Comparison of ENCODE assay signal across 8 mouse cellular contexts in the genomic region with DNA sequence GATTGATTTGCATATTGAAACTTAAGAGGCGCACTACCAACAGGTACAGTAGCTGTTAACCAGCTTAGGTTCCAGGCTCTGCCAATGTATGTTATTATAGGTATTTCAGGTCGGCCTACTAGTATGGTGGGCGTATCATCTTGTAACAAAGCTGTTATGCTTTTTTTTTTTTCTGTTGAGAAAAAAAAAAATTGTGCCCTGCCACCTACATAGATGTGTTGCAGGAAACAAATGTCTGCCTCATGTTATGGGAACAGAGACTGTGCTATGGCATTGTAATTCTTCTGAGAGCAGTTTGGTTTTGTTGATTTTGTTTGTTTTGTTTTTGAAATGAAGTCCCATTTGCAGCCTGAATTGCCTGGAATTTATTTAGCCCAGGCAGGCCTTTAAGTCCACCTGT. TPM values are rescaled to one million over a fixed set of nuclear protein-coding genes. Genes with fewer than 3 reads are reported as not detected.
A peak's percentile ranks its signal among the peaks of the same experiment; 100 is the strongest.
DNase-seq lines count a peak whose midpoint lies in the region; ATAC-seq and TF ChIP-seq lines count a peak whose summit lies in the region.

No protein-coding gene starts in this region.

- peak overlapping the region; percentile 70 for H3K4me2 ChIP-seq in heart, postnatal 0 days (ENCODE audit: low read depth, low read length)
- peak overlapping the region; percentile 60 for H3K4me2 ChIP-seq in hindbrain, embryonic 11.5 days (replicated peaks; ENCODE audit: low read depth, low read length)
- H3K4me2 ChIP-seq in midbrain, embryonic 11.5 days, result peak overlapping the region; percentile 87

- no peak overlapping the region for H3K27ac ChIP-seq in heart, postnatal 0 days (ENCODE audit: low read depth)
- no peak overlapping the region for H3K27ac ChIP-seq in hindbrain, embryonic 11.5 days (ENCODE audit: low read depth, low read length)
- no peak overlapping the region for H3K27ac ChIP-seq in midbrain, embryonic 11.5 days (ENCODE audit: low read depth, low read length)

- ATAC-seq in heart, postnatal 0 days (ENCODE audit: insufficient read depth, low read depth), result no peak
- ATAC-seq in hindbrain, embryonic 11.5 days (ENCODE audit: low FRiP score), result peak; percentile 3; the same call in 1 of the 2 replicates
- ATAC-seq in midbrain, embryonic 11.5 days (ENCODE audit: low FRiP score), result no peak

- peak overlapping the region; percentile 97; the same call in 1 of the 2 replicates for H3K9ac ChIP-seq in heart, postnatal 0 days (replicated peaks; ENCODE audit: low read depth, low read length)
- H3K9ac ChIP-seq in hindbrain, embryonic 11.5 days (ENCODE audit: low read depth, low read length), result peak overlapping the region; percentile 93; the same call in 1 of the 2 replicates
- peak overlapping the region; percentile 88 for H3K9ac ChIP-seq in midbrain, embryonic 11.5 days (ENCODE audit: low read length)

- TF ChIP-seq EP300 in heart, postnatal 0 days (IDR thresholded peaks at IDR 0.05; ENCODE audit: low read depth), result no peak

- DNase-seq in heart, postnatal 0 days (ENCODE audit: low spot score), result no peak
- DNase-seq in heart, postnatal 4 days, result no peak
- peak; percentile 18 for DNase-seq in adipocyte (ENCODE audit: low spot score)
- no peak for DNase-seq in hindbrain, embryonic 11.5 days (ENCODE audit: low spot score)
- no peak for DNase-seq in midbrain, embryonic 11.5 days (ENCODE audit: low spot score, missing footprints)
- DNase-seq in adrenal gland, adult 18-20 months (ENCODE audit: low spot score in 2 of 2), result no peak
- DNase-seq in cerebellum, postnatal 25 days, result no peak
- no peak for DNase-seq in layer of hippocampus, postnatal 36 days

- WGBS in heart, postnatal 0 days, result 34% methylated on average over 3 of the region's 3 CpGs
- 32% methylated on average over 3 of the region's 3 CpGs for WGBS in hindbrain, embryonic 11.5 days
- 37% methylated on average over 3 of the region's 3 CpGs for WGBS in midbrain, embryonic 11.5 days

- H3K4me1 ChIP-seq in heart, postnatal 0 days (ENCODE audit: control insufficient read depth, insufficient read depth), result peaks cover 12% of the 10 kb centered on the region; the same call in 1 of the 2 replicates
- H3K4me1 ChIP-seq in hindbrain, embryonic 11.5 days (replicated peaks; ENCODE audit: control insufficient read depth, insufficient read depth, low read length), result 0 out of 2 replicates have a peak, but pooled peaks cover 2% of the 10 kb centered on the region
- H3K4me1 ChIP-seq in midbrain, embryonic 11.5 days (ENCODE audit: control insufficient read depth, insufficient read depth, low read length), result peaks cover 16% of the 10 kb centered on the region

- no peaks in the 10 kb centered on the region for H3K9me3 ChIP-seq in heart, postnatal 0 days (replicated peaks; ENCODE audit: control insufficient read depth, low read length)
- no peaks in the 10 kb centered on the region for H3K9me3 ChIP-seq in hindbrain, embryonic 11.5 days (ENCODE audit: control insufficient read depth, low read length)
- no peaks in the 10 kb centered on the region for H3K9me3 ChIP-seq in midbrain, embryonic 11.5 days (ENCODE audit: control insufficient read depth, low read length)

- H3K36me3 ChIP-seq in heart, postnatal 0 days (replicated peaks; ENCODE audit: control insufficient read depth, insufficient read depth, low read length), result peaks cover 20% of the 10 kb centered on the region
- no peaks in the 10 kb centered on the region for H3K36me3 ChIP-seq in hindbrain, embryonic 11.5 days (ENCODE audit: control insufficient read depth, insufficient read depth, low read length)
- H3K36me3 ChIP-seq in midbrain, embryonic 11.5 days (ENCODE audit: control insufficient read depth, insufficient read depth, low read length), result peaks cover 4% of the 10 kb centered on the region; the same call in 1 of the 2 replicates

- H3K4me3 ChIP-seq in heart, postnatal 0 days (ENCODE audit: low read depth, low read length), result peak overlapping the region; percentile 100
- peak overlapping the region; percentile 94 for H3K4me3 ChIP-seq in hindbrain, embryonic 11.5 days (ENCODE audit: low read depth, low read length)
- H3K4me3 ChIP-seq in midbrain, embryonic 11.5 days (ENCODE audit: low read depth, low read length), result peak overlapping the region; percentile 78

- H3K27me3 ChIP-seq in heart, postnatal 0 days (ENCODE audit: control insufficient read depth, insufficient read depth, low read length), result no peaks in the 10 kb centered on the region
- H3K27me3 ChIP-seq in hindbrain, embryonic 11.5 days (ENCODE audit: control insufficient read depth, insufficient read depth, low read length), result no peaks in the 10 kb centered on the region
- no peaks in the 10 kb centered on the region for H3K27me3 ChIP-seq in midbrain, embryonic 11.5 days (ENCODE audit: control insufficient read depth, insufficient read depth, low read length)

- no peak for TF ChIP-seq CTCF in heart, postnatal 0 days (IDR thresholded peaks at IDR 0.05; ENCODE audit: low read depth)

RNA-seq across cellular contexts. Expression of a gene that starts 1.0 kb away (rescaled TPM):
- 13.7 and 76.8 TPM in 2 replicates for total RNA-seq in heart, postnatal 0 days (2014; rRNA removed; ENCODE audit: low replicate concordance)
- 12.0 and 12.3 TPM in 2 replicates for polyA plus RNA-seq in heart, postnatal 0 days (2015; fragmentation: Nextera tagmentation; extraction: Ambion mirVana)
- total RNA-seq in heart, postnatal 4 days (2021), result 10 to 100 TPM; 28.3 to 29.2 TPM
- polyA plus RNA-seq in hindbrain, embryonic 11.5 days (2014; fragmentation: Nextera tagmentation; extraction: Ambion mirVana), result 15.3 and 16.3 TPM in 2 replicates
- polyA plus RNA-seq in midbrain, embryonic 11.5 days (2014; fragmentation: Nextera tagmentation; extraction: Ambion mirVana), result 12.5 and 15.3 TPM in 2 replicates
- total RNA-seq in adrenal gland, adult 18-20 months (2021), result 10 to 100 TPM; 30.5 to 48.7 TPM
- 10 to 100 TPM; 32.0 to 32.1 TPM for total RNA-seq in layer of hippocampus, postnatal 36 days (2021)

RNA-seq across cellular contexts. Expression of a gene that starts 30.5 kb away (rescaled TPM):
- 43.4 and 57.8 TPM in 2 replicates for total RNA-seq in heart, postnatal 0 days (2014; rRNA removed; ENCODE audit: low replicate concordance)
- polyA plus RNA-seq in heart, postnatal 0 days (2015; fragmentation: Nextera tagmentation; extraction: Ambion mirVana), result 47.8 and 52.1 TPM in 2 replicates
- 10 to 100 TPM; 55.7 to 56.3 TPM for total RNA-seq in heart, postnatal 4 days (2021)
- 214 and 241 TPM in 2 replicates for polyA plus RNA-seq in hindbrain, embryonic 11.5 days (2014; fragmentation: Nextera tagmentation; extraction: Ambion mirVana)
- polyA plus RNA-seq in midbrain, embryonic 11.5 days (2014; fragmentation: Nextera tagmentation; extraction: Ambion mirVana), result 252 and 261 TPM in 2 replicates
- 10 to 100 TPM; 73.2 to 84.0 TPM for total RNA-seq in adrenal gland, adult 18-20 months (2021)
- total RNA-seq in layer of hippocampus, postnatal 36 days (2021), result 10 to 100 TPM; 65.6 to 66.3 TPM
